Mouse (Mus musculus): ENCODE results near the gene Gm20855. TPM values are rescaled to one million over a fixed set of nuclear protein-coding genes. Genes with fewer than 3 reads are reported as not detected.
"Not testable (repeated sequence)": the region's sequence is repeated elsewhere in the genome, so short reads cannot be mapped to it uniquely, and the experiment has no call there.

Gene Gm20855
- not detected in 2 replicates for polyA plus RNA-seq (2015; fragmentation: Nextera tagmentation; extraction: Ambion mirVana)

DNA sequence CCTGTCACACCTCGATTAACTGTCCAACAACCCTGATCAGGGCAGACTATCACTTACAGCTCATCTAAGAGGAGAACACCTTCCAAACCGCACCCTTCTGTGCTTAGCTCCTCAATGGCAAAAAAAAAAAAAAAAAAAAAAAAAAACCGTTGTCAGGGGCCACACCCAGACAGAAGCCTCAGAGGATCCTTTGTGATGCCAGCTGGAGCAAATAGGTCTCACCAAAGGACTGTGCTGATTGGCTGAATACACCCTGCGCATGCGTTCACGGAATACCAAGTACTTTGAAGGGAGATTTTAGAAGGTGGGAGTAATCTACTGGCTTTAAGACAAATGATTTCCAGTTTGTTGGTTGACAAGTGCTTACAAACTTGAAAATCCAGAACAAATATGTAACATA, at the start of gene Gm20855:
Gene Gm20855 (minus strand): TSS at position 101 of the 400 bp plus-strand sequence.
- not testable (repeated sequence) for H3K27ac ChIP-seq; H3K9ac ChIP-seq; H3K9me3 ChIP-seq; ATAC-seq (ENCODE audit: insufficient read depth, low FRiP score, low read depth); H3K4me3 ChIP-seq (replicated peaks); H3K27me3 ChIP-seq (replicated peaks); H3K36me3 ChIP-seq; H3K4me2 ChIP-seq; H3K4me1 ChIP-seq
- WGBS, result no CpG with 5 or more reads among the region's 6 CpGs

All from stomach, embryonic 15.5 days (tissue).